Mouse (Mus musculus): ENCODE results near the gene U2af2.

DNA sequence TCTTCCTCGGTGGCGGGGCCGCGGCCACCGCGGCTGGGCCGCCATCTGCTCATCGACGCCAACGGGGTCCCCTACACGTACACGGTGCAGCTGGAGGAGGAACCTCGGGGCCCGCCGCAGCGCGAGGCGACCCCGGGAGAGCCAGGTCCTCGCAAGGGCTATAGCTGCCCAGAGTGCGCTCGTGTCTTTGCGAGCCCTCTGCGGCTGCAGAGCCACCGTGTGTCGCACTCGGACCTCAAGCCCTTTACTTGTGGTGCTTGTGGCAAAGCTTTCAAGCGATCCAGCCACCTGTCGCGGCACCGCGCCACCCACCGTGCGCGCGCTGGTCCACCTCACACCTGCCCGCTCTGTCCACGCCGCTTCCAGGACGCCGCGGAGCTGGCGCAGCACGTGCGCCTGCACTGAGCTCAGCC, 9.0 kb upstream of the U2af2 start:
- TF ChIP-seq CTCF (IDR thresholded peaks at IDR 0.05; ENCODE audit: borderline replicate concordance, control insufficient read depth, extremely low read depth, insufficient read depth, low read length, poor library complexity) (no peak), POLR2A (IDR thresholded peaks at IDR 0.05; ENCODE audit: control insufficient read depth, extremely low read depth, insufficient read depth, low read length, poor library complexity) (no peak)
